Mouse (Mus musculus): ENCODE measurements around the gene Gng7.

DNA sequence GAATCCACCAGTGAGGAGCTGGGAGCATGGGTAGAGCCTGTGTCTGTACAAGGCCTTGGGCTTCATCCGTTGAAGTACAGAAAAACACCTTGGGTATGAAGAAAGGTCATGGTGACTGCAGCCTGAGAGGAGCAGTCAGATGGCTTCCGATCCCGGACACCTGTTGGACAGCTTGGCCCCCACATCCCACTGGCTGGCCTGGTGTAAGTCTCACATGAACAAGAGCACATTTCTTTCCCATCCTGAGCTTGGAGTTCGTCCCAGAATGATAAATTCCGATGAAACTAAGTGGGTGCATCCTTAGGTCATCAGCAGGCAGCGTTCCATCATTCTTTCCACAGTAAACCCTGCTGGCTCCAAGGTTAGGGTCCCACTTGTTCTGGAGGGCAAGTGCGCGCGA lies 71.0 kb downstream of the Gng7 start:
- TF ChIP-seq POLR2A (IDR thresholded peaks at IDR 0.05; ENCODE audit: insufficient read depth, low read depth, low read length) (no peak), CTCF (IDR thresholded peaks at IDR 0.05; ENCODE audit: insufficient read depth, low read depth, low read length) (no peak)

Measured in olfactory bulb, adult 2 months (tissue).